Mouse (Mus musculus): ENCODE measurements around the gene Tsen2.

Tsen2 gene

DNA sequence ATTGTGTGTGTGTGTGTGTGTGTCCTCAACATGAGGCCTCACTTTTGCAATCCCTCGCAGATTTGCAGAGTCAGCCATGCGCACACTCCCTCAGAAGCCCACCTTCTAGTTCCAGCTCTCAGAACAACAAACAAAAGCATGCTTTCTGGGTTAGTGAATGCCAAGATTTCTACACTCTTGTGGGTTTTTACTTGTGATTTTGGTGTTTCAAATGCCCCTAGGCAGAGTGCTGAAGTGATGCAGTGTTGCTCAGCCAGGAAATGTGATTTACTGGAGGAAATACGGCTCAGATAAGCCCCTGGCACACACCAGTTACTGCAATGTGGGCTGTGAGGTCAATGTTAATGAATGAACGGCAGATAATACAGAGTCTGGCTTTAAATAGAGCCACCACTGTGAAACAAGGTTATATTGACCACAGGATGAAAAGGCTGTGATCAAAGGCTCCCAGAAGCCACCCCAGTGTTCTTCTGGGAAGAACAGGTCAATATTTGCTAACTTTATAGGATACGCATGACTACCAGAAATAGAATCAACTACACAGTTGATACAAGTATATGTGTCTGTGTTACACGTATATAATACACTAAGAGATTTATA, 2.7 kb upstream of the Tsen2 start:
- DNase-seq (ENCODE audit: low spot score) = no peak

- no peak for DNase-seq (ENCODE audit: low spot score)
Observed at GRCm38 (mm10) chr6:115542341-115542740, 2.1 kb upstream of the Tsen2 start.

GRCm38 (mm10) chr6:115546276-115546675, 1.8 kb downstream of the Tsen2 start:
- no peak for DNase-seq (ENCODE audit: low spot score)

DNA sequence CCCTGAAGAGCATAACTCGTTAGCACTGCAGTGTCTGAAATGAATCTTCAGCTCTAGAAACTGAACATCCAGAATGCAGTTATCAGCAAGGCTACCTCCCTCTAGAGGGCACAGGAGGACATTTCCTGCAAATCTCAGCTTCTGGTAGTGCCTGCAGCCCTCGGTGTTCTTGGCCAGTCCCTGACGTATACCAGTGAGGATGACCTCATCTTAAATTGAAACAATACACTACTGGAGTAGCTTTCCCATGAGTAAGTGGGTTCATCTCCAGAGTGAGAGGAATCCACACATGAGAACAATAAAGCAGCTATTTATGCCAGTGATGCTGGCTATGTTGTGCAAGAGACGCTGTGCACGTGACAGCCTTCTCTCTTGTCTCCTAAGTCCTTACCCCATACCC, 11.0 kb downstream of the Tsen2 start:
- DNase-seq (ENCODE audit: low spot score) = no peak

- DNase-seq (ENCODE audit: low spot score) = no peak
Observed at GRCm38 (mm10) chr6:115558176-115558575, 13.7 kb downstream of the Tsen2 start.

- no peak for DNase-seq (ENCODE audit: low spot score)
Observed at GRCm38 (mm10) chr6:115559651-115560632, 15.5 kb downstream of the Tsen2 start.

DNA sequence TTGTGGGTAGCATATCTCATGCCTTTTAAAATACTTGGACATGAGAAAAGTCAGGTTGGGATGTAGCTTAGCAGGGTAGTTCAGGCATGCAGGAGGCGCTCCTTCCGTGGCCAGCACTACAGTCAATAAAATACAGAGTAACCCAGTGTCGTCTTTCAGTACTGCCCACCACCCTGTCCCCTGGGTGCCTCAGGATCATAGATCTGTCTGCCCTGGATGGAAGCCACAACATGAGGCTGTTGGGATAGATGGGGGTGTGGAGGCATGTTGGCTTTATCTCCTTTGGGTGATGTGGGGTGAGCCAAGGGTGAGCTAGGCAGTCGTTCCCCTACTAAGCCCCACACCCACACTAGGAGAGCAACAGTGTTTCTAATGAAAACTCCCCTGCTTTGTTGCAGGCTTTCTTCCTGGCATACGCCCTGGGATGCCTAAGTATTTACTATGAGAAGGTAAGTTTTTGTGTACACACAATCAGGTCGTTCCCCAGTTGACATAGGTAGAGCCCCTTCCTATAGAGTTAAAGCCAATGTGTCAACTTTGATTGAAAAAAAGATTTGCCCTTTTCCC, 21.1 kb downstream of the Tsen2 start:
- DNase-seq (ENCODE audit: low spot score) = no peak

- DNase-seq (ENCODE audit: low spot score) = no peak
Observed at GRCm38 (mm10) chr6:115574171-115574570, 29.7 kb downstream of the Tsen2 start.

DNA sequence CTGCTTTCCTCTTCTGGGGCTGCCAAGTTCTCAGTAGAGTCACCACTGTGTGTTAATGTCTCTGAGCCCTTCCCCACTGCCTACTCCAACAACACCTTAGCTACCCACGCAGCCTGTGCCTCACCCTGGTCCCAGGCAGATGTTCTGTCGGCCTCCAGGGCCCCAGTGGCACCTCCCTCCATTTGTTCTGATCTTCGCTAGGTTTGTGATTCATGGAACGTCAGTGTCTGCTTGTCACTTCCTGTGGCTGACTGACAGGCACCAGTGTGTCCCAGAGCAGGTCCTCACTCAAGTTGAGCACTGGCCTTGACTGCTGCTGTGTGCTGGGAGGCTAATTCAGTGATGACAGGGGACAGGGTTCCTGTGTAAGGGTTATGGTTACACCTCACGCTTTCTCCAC, 32.9 kb downstream of the Tsen2 start:
- DNase-seq (ENCODE audit: low spot score) = no peak

- DNase-seq (ENCODE audit: low spot score) = no peak
Observed at GRCm38 (mm10) chr6:115577941-115578340, 33.5 kb downstream of the Tsen2 start.

DNA sequence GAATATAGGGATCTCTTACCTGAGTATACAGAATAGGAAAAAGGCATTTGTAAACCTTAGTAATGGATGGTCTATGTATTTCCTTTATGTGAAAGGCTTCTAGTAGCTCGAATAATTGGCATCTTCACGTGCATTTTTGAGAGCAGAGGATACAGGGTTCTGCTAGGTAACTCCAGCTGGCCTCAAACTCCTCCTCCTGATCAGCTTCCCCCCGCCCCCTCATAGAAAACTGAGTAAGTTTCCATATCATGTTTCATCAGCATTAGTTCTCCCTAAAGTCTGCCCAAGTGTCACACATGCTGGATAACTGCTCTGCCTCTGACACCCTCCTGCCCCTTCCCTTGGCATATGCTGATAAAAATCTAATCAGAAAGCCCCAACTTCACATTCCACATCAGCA, 36.3 kb downstream of the Tsen2 start:
- no peak for DNase-seq (ENCODE audit: low spot score)

DNA sequence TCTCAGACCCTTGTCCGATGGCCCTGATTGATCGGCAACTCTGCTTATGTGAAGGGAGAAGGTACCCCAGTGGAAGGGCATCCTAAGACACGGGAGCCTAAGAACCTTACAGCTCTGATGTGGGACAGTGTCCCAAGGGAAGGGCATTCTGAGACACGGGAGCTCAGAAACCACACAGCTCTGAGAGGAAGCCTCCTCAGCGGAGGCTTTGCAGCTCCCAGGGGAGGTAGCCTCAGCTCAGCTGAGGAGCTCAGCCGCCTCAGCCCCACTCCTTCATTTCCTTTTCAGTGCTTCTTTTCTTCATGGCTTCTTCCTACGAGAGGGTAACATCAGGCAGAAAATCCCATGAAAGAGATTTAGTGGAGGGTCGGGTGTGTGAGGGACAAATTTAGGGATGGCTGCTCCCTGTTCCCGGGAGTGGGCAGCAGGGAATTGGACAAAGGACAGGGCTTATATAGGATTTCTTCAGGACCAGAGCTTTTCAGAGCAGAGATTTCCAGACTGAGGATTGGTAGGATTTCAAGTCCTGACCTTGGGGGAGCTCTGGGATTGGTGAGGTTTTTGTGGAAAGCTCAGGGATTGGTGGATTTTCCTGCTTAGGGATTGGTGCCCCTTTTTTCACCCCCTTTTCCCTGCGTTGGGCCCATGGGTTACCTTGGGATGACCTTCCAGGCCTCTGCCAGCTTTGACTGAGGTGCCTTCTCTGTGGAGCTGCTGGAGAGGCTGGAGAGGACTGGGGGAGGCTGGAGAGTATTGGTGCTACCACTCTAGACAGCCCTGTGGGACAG, 38.1 kb downstream of the Tsen2 start:
- DNase-seq (ENCODE audit: low spot score) = no peak

- DNase-seq (ENCODE audit: low spot score) = no peak
Observed at GRCm38 (mm10) chr6:115583430-115584125, 39.1 kb downstream of the Tsen2 start.

DNA sequence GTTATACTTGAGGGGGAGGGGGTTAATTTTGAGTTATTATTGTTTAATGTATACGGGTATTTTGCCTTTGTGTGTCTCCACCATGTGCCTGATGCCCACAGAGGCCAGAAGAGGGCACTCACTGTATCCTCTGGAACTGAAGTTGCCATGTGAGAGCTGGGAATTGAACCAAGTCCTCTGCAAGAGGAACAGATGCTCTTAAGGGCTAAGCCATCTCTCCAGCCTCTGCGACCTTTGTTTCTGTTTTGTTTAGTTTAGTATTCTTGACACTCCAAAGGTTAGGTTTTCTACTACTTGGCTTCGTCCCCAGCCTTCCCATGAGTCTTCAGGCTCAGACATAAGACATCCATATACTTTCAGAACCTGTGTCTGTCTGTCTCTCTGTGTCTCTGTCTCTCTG, 39.7 kb downstream of the Tsen2 start:
- DNase-seq (ENCODE audit: low spot score) = no peak

DNA sequence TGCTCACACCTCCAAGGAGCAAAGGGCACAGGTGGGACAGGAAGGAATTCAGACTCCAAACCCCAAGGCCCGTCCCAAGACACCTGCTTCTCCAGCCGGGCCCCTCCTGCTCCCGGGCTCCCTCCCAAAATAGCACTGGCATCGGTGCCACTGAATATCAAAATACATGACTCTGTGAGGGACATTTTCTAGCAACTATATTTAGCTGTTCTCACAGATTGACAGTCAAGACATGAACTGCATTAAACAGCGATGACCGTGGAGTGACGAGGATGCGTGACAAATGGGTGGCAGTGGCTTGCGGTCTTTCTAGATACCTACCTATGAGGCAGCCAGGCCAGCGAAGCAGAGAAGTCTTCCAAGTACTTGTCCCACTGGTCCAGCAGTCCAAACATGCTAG, 41.9 kb downstream of the Tsen2 start:
- no peak for DNase-seq (ENCODE audit: low spot score)

- DNase-seq (ENCODE audit: low spot score) = no peak
Observed at GRCm38 (mm10) chr6:115591692-115592359, 47.4 kb downstream of the Tsen2 start.

GRCm38 (mm10) chr6:115592458-115592857, 48.0 kb downstream of the Tsen2 start, which contains the start of gene Mkrn2os:
TSS of gene Mkrn2os (minus strand) at chr6:115592576.
- DNase-seq (ENCODE audit: low spot score) = no peak

DNA sequence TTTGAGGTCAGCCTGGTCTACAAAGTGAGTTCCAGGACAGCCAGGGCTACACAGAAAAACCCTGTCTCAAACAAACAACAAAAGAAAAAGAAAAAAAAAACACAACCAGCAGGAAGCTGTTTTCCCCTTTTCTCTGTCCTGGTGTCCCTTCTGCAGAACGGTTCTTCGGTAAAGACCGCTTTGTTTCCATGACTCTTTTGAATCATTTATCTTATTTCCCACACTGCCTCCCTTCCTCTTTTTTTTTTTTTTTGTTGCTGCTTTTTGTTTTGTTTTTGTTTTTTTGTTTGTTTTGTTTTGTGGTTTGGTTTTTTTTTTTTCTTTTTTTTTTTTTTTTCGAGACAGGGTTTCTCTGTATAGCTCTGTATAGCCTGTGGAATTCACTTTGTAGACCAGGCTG, 48.8 kb downstream of the Tsen2 start:
- no peak for DNase-seq (ENCODE audit: low spot score)

GRCm38 (mm10) chr6:115594463-115594862, 50.0 kb downstream of the Tsen2 start:
- DNase-seq (ENCODE audit: low spot score) = no peak

DNA sequence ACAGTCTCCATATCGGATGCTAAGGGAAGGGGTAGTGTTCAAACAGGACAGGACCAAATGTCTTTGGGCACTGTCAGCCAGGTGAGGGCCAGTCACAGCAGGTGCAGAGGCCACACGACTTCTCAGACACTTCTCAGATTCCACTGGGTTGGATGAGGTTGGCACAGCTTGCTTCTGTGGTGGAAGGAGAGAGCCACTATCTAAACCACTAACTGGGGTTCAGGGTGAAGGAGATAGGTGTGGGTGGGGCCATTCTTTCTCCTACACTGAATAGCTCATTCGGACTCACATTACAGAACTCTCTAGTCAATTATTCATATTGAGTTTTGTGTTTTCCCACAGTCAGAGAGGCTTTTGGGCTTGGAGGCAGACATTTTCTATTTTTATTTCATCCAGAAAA, 51.2 kb downstream of the Tsen2 start:
- DNase-seq (ENCODE audit: low spot score) = no peak

DNA sequence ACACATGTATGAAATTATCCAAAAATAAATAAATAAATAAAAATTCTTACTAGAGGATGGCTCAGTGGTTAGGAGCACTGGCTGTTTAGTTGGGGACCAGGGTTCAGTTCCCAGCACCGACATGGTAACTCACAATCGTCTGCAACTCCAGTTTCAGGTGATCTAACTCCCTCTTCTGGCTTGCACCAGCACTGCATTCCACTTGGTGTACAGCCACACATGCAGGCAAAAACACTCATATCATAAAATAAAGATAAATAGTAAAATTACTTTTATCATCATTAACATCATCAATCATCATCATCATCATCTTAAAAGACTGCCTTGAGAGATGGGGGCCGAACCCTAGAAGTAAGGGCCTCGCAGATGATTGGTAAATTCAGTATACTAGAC, 56.9 kb downstream of the Tsen2 start:
- no peak for DNase-seq (ENCODE audit: low spot score)

Measured in layer of hippocampus, adult 9-10 months (tissue).